Mouse (Mus musculus): Measurements from ENCODE around the gene Tmem94.

The Tmem94 gene

DNA sequence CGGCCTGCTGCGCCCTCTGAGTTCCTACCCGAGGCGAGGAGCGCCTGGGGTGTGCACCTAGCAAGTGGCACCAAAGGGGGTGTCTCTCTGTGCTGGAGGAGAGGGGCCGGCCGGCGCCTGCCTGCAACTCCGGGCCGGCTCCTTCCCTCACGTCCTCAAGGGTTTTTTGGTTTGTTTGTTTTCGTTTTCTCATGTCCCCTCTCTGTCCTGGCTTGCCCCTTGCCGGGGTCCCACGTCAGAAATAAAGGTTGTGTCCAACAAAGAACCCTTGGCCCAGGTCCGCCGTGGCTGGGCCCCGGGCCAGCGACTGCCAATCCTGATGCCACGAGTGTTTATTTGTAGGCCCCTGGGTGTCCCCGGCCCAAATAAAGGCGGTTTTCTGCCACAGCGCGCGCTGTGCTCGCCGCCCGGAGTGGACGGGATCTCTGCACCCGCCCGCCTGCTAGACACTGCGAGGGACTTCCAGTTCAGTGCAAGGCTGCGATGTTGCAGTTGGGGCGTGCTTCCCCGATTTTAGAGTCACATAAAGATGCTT is 441 bp downstream of the Tmem94 start:
- no peak for DNase-seq (ENCODE audit: extremely low read depth, low read depth, low spot score)

DNA sequence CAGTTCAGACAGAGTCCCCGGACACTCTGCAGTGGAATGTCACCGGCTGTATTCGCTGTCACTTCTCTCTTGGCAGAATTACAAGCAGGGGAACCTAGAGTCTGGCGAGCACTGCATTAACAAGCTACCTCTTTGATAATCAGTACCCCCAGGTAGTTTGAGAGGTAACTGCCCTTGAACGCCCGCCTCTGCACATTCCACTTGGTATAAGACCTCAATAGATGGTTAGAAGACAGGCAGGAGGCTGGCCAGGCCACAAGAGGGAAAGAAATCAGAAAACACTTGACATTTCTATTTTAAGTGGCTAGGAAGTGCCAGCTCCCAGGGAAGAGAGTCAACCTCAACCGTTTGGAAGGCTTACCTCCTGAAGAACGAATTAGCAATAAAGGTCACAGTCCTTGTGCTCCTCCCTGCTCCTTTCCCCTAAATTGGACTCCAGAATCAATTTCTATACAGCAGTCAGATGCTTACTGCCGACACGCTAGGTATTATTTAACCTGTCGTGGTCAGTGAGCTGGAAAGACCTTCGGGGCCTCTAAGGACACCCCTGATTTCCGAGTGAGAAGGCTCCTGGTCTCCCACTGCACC is 1.2 kb downstream of the Tmem94 start:
- no peak for DNase-seq (ENCODE audit: extremely low read depth, low read depth, low spot score)

- no peak for DNase-seq (ENCODE audit: extremely low read depth, low read depth, low spot score)
These were observed 1.7 kb downstream of the Tmem94 start for GRCm38 (mm10) chr11:115766981-115767380.

GRCm38 (mm10) chr11:115768896-115769295 is 3.7 kb downstream of the Tmem94 start:
- no peak for DNase-seq (ENCODE audit: extremely low read depth, low read depth, low spot score)

DNA sequence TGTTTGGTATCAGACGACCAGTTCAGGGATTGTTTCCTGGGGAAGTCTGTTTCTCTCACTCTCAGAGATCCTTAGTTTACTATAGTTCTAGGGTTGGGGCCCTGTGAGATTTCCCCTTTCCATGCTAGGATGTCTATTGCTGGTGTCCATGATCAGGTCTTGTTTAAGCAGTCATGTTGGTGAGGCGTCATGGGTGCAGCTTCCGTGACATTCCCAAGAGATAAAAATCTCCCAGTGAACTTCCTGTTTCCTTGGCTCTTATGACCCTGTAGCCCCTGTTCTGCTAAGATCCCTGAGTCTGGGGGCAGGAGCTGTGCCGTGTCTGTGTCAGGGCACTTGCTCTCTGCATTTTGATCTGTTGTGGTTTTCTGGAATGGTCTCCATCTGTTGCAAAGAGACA is 9.4 kb downstream of the Tmem94 start:
- no peak for DNase-seq (ENCODE audit: extremely low read depth, low read depth, low spot score)

GRCm38 (mm10) chr11:115775821-115776665 is 10.8 kb downstream of the Tmem94 start:
- DNase-seq (ENCODE audit: extremely low read depth, low read depth, low spot score) = no peak

- no peak for DNase-seq (ENCODE audit: extremely low read depth, low read depth, low spot score)
These were observed 11.7 kb downstream of the Tmem94 start for GRCm38 (mm10) chr11:115776954-115777353.

- peak; percentile 88 for DNase-seq (ENCODE audit: extremely low read depth, low read depth, low spot score)
These were observed 12.5 kb downstream of the Tmem94 start for GRCm38 (mm10) chr11:115777487-115778335.

- DNase-seq (ENCODE audit: extremely low read depth, low read depth, low spot score) = no peak
These were observed 13.9 kb downstream of the Tmem94 start for GRCm38 (mm10) chr11:115779038-115779571.

GRCm38 (mm10) chr11:115780141-115781070 is 15.2 kb downstream of the Tmem94 start:
- DNase-seq (ENCODE audit: extremely low read depth, low read depth, low spot score) = no peak

GRCm38 (mm10) chr11:115786473-115786872 is 21.2 kb downstream of the Tmem94 start:
- no peak for DNase-seq (ENCODE audit: extremely low read depth, low read depth, low spot score)

DNA sequence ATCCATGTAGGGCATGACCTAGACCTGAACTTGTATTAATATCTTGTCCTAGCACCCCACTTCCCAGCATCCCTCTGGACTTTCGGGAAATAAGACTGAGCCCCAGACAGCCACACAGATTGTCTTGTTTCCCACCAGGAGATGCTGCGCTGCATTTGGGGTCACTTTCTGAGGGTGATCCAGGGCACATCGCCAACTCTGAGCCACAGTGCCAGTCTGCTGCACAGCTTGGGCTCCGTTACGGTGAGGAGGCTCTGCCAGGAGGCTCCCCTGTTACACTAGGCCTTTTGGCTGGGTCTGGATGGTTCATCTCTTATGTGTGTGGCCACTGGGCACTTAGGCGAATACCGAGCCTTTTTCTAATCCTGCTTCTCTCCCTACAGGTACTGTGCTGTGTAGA is 24.6 kb downstream of the Tmem94 start:
- no peak for DNase-seq (ENCODE audit: extremely low read depth, low read depth, low spot score)

DNA sequence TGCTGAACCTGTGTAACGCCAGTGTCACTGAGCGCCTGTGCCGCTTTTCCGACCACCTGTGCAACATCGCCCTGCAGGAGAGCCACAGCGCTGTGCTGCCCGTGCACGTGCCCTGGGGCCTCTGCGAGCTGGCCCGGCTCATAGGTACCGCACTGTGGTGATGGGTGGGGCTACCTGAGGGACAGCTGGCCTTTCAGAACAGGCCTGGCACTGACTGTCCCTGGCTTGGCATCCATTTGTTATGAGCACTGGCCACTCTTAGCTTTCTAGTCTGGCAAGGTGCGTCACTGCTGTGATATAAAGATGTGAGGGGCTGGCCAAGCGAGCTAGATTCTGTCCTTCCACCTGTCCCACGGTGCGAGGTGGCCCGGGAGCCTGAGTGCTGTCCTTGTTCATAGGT is 26.7 kb downstream of the Tmem94 start:
- DNase-seq (ENCODE audit: extremely low read depth, low read depth, low spot score) = no peak

- no peak for DNase-seq (ENCODE audit: extremely low read depth, low read depth, low spot score)
These were observed 27.1 kb downstream of the Tmem94 start for GRCm38 (mm10) chr11:115792353-115792752.

DNA sequence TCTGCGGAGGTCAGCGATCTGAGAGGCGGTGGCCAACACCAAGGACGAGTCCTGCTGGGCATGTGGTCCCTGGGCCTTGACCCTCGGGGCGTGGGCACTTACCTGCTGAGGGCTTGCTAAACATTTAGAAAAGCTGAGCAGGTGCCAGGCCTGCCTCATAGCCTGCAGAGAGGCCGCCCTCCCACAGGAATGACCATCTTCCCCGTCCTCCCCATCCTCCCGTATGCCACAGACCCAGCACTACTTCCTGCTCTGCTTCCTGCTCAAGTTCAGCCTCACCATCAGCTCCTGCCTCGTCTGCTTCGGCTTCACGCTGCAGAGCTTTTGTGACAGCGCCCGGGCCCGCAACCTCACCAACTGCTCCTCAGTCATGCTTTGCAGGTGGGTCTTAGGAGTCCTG is 31.7 kb downstream of the Tmem94 start:
- DNase-seq (ENCODE audit: extremely low read depth, low read depth, low spot score) = no peak

DNA sequence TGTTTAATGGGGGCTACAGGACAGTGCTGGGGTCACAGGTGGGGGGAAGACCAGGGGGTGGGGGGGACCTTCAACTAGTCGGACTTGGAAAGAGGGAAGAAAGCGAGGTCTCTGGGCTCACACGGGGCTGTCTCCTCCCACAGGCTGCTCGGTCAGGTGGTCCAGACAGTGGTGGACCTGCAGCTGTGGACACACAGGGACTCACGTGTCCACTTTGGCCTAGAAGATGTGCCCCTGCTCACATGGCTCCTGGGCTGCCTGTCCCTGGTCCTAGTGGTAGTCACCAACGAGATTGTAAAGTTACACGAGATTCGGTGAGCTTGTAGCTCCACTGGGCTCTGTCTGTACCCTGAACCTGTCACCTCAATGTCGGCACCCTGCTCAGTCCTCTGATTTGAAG is 32.4 kb downstream of the Tmem94 start:
- DNase-seq (ENCODE audit: extremely low read depth, low read depth, low spot score) = no peak

DNA sequence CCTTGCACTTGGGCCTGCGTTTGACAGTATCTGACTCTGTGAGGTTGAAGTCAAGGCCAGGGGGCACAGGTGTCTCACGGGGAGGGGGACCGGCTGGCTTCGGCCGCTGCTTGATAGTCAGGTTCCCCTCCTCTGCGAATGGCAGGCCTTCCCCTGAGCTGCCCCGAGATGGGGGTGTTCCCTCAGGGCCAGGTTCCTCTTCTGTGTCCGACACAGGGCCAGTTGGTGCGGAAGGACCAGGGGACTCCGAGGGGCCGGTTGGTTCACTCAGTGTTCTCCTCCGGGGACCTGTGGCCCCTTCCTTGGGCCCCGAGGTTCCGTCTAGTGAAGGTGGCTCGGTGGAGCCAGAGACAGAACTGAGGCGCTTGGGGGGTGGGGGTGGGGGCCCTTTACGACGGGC is 35.7 kb downstream of the Tmem94 start:
- no peak for DNase-seq (ENCODE audit: extremely low read depth, low read depth, low spot score)

- DNase-seq (ENCODE audit: extremely low read depth, low read depth, low spot score) = no peak
These were observed 38.0 kb downstream of the Tmem94 start for GRCm38 (mm10) chr11:115803072-115803709.

- no peak for DNase-seq (ENCODE audit: extremely low read depth, low read depth, low spot score)
These were observed 39.8 kb downstream of the Tmem94 start for GRCm38 (mm10) chr11:115805005-115805404.

DNA sequence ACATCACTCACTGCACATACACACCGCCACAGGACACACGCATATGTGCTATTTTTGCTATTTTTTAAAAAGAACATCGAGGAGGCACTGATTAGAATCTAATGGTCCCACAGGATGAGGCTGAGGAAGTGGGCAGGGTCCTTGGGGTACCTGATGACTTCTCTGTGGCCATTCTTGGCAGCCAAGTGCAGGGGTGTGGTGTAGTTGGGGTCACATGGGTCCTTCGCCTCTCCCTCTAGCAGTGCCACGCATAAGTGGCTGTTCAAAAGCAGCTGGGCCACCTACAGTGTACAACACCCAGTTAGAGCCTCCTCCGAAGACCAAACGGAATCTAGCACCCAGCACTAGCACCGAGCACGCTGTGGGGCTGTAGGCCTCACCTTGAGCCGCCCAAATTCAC is 40.9 kb downstream of the Tmem94 start:
- no peak for DNase-seq (ENCODE audit: extremely low read depth, low read depth, low spot score)
